Mouse (Mus musculus): Measurements from ENCODE around the gene Dhodh. TPM values are rescaled to one million over a fixed set of nuclear protein-coding genes. Genes with fewer than 3 reads are reported as not detected.

Gene Dhodh
- total and polyA plus RNA-seq, 2 experiments from 2014 or later = 26.4 to 77.9 TPM

GRCm38 (mm10) chr8:109586972-109587504 lies 21.4 kb downstream of the Dhodh start:
- DNase-seq (ENCODE audit: low spot score) = no peak
- no peak overlapping the region for H3K27ac ChIP-seq (ENCODE audit: low read depth)
- H3K4me1 ChIP-seq (ENCODE audit: control insufficient read depth, insufficient read depth) = no peaks in the 10 kb centered on the region
- H3K27me3 ChIP-seq (ENCODE audit: control insufficient read depth, insufficient read depth, low read length) = no peaks in the 10 kb centered on the region
- H3K9me3 ChIP-seq (replicated peaks; ENCODE audit: control insufficient read depth, low read length) = 0 out of 2 replicates have a peak, but pooled peaks cover 4% of the 10 kb centered on the region
- H3K4me2 ChIP-seq (ENCODE audit: low read depth, low read length) = no peak overlapping the region
- no peak for ATAC-seq (ENCODE audit: insufficient read depth, low read depth)
- H3K36me3 ChIP-seq (replicated peaks; ENCODE audit: control insufficient read depth, insufficient read depth, low read length) = peaks cover 2% of the 10 kb centered on the region; the same call in 1 of the 2 replicates
- H3K4me3 ChIP-seq (ENCODE audit: low read depth, low read length) = no peak overlapping the region
- no peak overlapping the region for H3K9ac ChIP-seq (replicated peaks; ENCODE audit: low read depth, low read length)
- TF ChIP-seq EP300 (IDR thresholded peaks at IDR 0.05; ENCODE audit: low read depth) (no peak), CTCF (IDR thresholded peaks at IDR 0.05; ENCODE audit: low read depth) (no peak)
- 41% methylated on average over 7 of the region's 7 CpGs for WGBS

GRCm38 (mm10) chr8:109585652-109586051 lies 22.8 kb downstream of the Dhodh start:
- 0 out of 2 replicates have a peak, but pooled peaks cover 4% of the 10 kb centered on the region for H3K9me3 ChIP-seq (replicated peaks; ENCODE audit: control insufficient read depth, low read length)
- H3K36me3 ChIP-seq (replicated peaks; ENCODE audit: control insufficient read depth, insufficient read depth, low read length) = no peaks in the 10 kb centered on the region
- no peak overlapping the region for H3K4me2 ChIP-seq (ENCODE audit: low read depth, low read length)
- no peak overlapping the region for H3K9ac ChIP-seq (replicated peaks; ENCODE audit: low read depth, low read length)
- DNase-seq (ENCODE audit: low spot score) (no peak), ATAC-seq (ENCODE audit: insufficient read depth, low read depth) (no peak)
- H3K27me3 ChIP-seq (ENCODE audit: control insufficient read depth, insufficient read depth, low read length) = no peaks in the 10 kb centered on the region
- no peak overlapping the region for H3K4me3 ChIP-seq (ENCODE audit: low read depth, low read length)
- no peak overlapping the region for H3K27ac ChIP-seq (ENCODE audit: low read depth)
- TF ChIP-seq CTCF (IDR thresholded peaks at IDR 0.05; ENCODE audit: low read depth) (no peak), EP300 (IDR thresholded peaks at IDR 0.05; ENCODE audit: low read depth) (no peak)
- no peaks in the 10 kb centered on the region for H3K4me1 ChIP-seq (ENCODE audit: control insufficient read depth, insufficient read depth)

GRCm38 (mm10) chr8:109584830-109585229 lies 23.6 kb downstream of the Dhodh start:
- H3K4me2 ChIP-seq (ENCODE audit: low read depth, low read length) = no peak overlapping the region
- no peak overlapping the region for H3K27ac ChIP-seq (ENCODE audit: low read depth)
- H3K9ac ChIP-seq (replicated peaks; ENCODE audit: low read depth, low read length) = no peak overlapping the region
- H3K27me3 ChIP-seq (ENCODE audit: control insufficient read depth, insufficient read depth, low read length) = no peaks in the 10 kb centered on the region
- ATAC-seq (ENCODE audit: insufficient read depth, low read depth) (no peak), DNase-seq (ENCODE audit: low spot score) (no peak)
- 85% methylated on average over 3 of the region's 3 CpGs for WGBS
- no peak overlapping the region for H3K4me3 ChIP-seq (ENCODE audit: low read depth, low read length)
- H3K9me3 ChIP-seq (replicated peaks; ENCODE audit: control insufficient read depth, low read length) = 0 out of 2 replicates have a peak, but pooled peaks cover 4% of the 10 kb centered on the region
- H3K4me1 ChIP-seq (ENCODE audit: control insufficient read depth, insufficient read depth) = no peaks in the 10 kb centered on the region
- no peaks in the 10 kb centered on the region for H3K36me3 ChIP-seq (replicated peaks; ENCODE audit: control insufficient read depth, insufficient read depth, low read length)
- TF ChIP-seq EP300 (IDR thresholded peaks at IDR 0.05; ENCODE audit: low read depth) (no peak), CTCF (IDR thresholded peaks at IDR 0.05; ENCODE audit: low read depth) (no peak)

GRCm38 (mm10) chr8:109584293-109584692 lies 24.2 kb downstream of the Dhodh start:
- TF ChIP-seq EP300 (IDR thresholded peaks at IDR 0.05; ENCODE audit: low read depth) = no peak
- TF ChIP-seq CTCF (IDR thresholded peaks at IDR 0.05; ENCODE audit: low read depth) = no peak
- Histone ChIP-seq H3K4me1 (ENCODE audit: control insufficient read depth, insufficient read depth) (no peaks in the 10 kb centered on the region), H3K27ac (ENCODE audit: low read depth) (no peak overlapping the region), H3K4me2 (ENCODE audit: low read depth, low read length) (no peak overlapping the region), H3K27me3 (ENCODE audit: control insufficient read depth, insufficient read depth, low read length) (no peaks in the 10 kb centered on the region), H3K36me3 (replicated peaks; ENCODE audit: control insufficient read depth, insufficient read depth, low read length) (no peaks in the 10 kb centered on the region), H3K9me3 (replicated peaks; ENCODE audit: control insufficient read depth, low read length) (0 out of 2 replicates have a peak, but pooled peaks cover 4% of the 10 kb centered on the region), H3K4me3 (ENCODE audit: low read depth, low read length) (no peak overlapping the region), H3K9ac (replicated peaks; ENCODE audit: low read depth, low read length) (no peak overlapping the region)
- ATAC-seq (ENCODE audit: insufficient read depth, low read depth) (no peak), DNase-seq (ENCODE audit: low spot score) (no peak)
- WGBS = 71% methylated on average over 4 of the region's 4 CpGs

- WGBS = 66% methylated on average over 8 of the region's 8 CpGs
- ATAC-seq (ENCODE audit: insufficient read depth, low read depth) (no peak), DNase-seq (ENCODE audit: low spot score) (no peak)
- no peak within 1 kb of the TSS for H3K9ac ChIP-seq (replicated peaks; ENCODE audit: low read depth, low read length)
- no peaks in the 10 kb centered on the region for H3K27me3 ChIP-seq (ENCODE audit: control insufficient read depth, insufficient read depth, low read length)
- H3K36me3 ChIP-seq (replicated peaks; ENCODE audit: control insufficient read depth, insufficient read depth, low read length) = no peaks in the 10 kb centered on the region
- TF ChIP-seq EP300 (IDR thresholded peaks at IDR 0.05; ENCODE audit: low read depth) = no peak
- no peak for TF ChIP-seq CTCF (IDR thresholded peaks at IDR 0.05; ENCODE audit: low read depth)
- no peak within 1 kb of the TSS for H3K4me3 ChIP-seq (ENCODE audit: low read depth, low read length)
- no peaks in the 10 kb centered on the region for H3K9me3 ChIP-seq (replicated peaks; ENCODE audit: control insufficient read depth, low read length)
- H3K27ac ChIP-seq (ENCODE audit: low read depth) = no peak within 1 kb of the TSS
- H3K4me1 ChIP-seq (ENCODE audit: control insufficient read depth, insufficient read depth) = no peaks in the 10 kb centered on the region
- no peak within 1 kb of the TSS for H3K4me2 ChIP-seq (ENCODE audit: low read depth, low read length)
These were observed 29.6 kb downstream of the Dhodh start, which contains the start of gene Hp for GRCm38 (mm10) chr8:109578900-109579301. Gene Hp (minus strand): TSS chr8:109579172.

- WGBS = 77% methylated on average over 4 of the region's 4 CpGs
- Histone ChIP-seq H3K27me3 (ENCODE audit: control insufficient read depth, insufficient read depth, low read length) (no peaks in the 10 kb centered on the region), H3K4me1 (ENCODE audit: control insufficient read depth, insufficient read depth) (no peaks in the 10 kb centered on the region), H3K36me3 (replicated peaks; ENCODE audit: control insufficient read depth, insufficient read depth, low read length) (peaks cover 10% of the 10 kb centered on the region), H3K9me3 (replicated peaks; ENCODE audit: control insufficient read depth, low read length) (no peaks in the 10 kb centered on the region), H3K4me3 (ENCODE audit: low read depth, low read length) (no peak overlapping the region), H3K9ac (replicated peaks; ENCODE audit: low read depth, low read length) (no peak overlapping the region), H3K27ac (ENCODE audit: low read depth) (no peak overlapping the region), H3K4me2 (ENCODE audit: low read depth, low read length) (no peak overlapping the region)
- DNase-seq (ENCODE audit: low spot score) (no peak), ATAC-seq (ENCODE audit: insufficient read depth, low read depth) (no peak)
- no peak for TF ChIP-seq CTCF (IDR thresholded peaks at IDR 0.05; ENCODE audit: low read depth)
These were observed 32.2 kb downstream of the Dhodh start for GRCm38 (mm10) chr8:109576311-109576710.

Measured in heart, postnatal 0 days (tissue).